Mouse (Mus musculus) small intestine, adult 2 months (tissue): ENCODE data around the gene Ulk4.

Experiments used
- CTCF ChIP-seq: fragments of 200-500 bp; IDR thresholded peaks from 2 replicates; pipeline ENCODE4 v1.5.1; 2012; ENCODE audit warnings: low read depth, mild to moderate bottlenecking, control low read depth, inconsistent platforms, low read length, moderate library complexity, mixed read lengths; ENCODE audit not compliant: insufficient replicate concordance, insufficient read length; ENCODE audit errors: extremely low read depth
- POLR2A ChIP-seq: fragments of 200-500 bp; IDR thresholded peaks from 2 replicates; pipeline ENCODE4 v1.6.1; 2012; ENCODE audit warnings: low read depth, mild to moderate bottlenecking, control low read depth, inconsistent platforms, low read length, moderate library complexity

DNA sequence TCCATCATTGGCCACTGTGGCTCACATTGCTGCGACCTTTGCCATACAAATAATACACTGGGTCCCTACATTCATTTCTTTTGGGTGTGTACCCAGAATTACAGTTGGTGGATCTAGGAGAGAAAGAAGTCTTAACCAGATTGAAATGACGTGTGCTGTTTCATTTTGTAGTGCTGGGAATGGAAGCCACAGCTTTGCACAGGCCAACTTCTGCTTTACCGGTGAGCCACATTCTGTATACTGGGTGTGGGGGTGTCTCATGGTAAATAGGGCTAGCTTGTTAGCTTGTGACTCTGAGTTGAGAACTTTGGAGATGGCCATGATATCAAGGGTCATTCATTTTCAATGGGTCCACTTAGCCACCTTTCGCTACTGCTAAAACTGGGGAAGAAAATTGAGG lies 28.5 kb upstream of the Ulk4 start:
- TF ChIP-seq CTCF (no peak), POLR2A (no peak)
